Mouse (Mus musculus) testis, adult 2 months (tissue): Measurements from ENCODE around the gene Sec24c.

Experiments used
- CTCF ChIP-seq: fragments of 200-500 bp; IDR thresholded peaks from 2 replicates; pipeline ENCODE4 v1.5.1; 2012; ENCODE audit warnings: low read depth, mild to moderate bottlenecking, inconsistent platforms, low read length, moderate library complexity; ENCODE audit not compliant: control insufficient read depth, insufficient read depth, insufficient replicate concordance
- POLR2A ChIP-seq: fragments of 200-500 bp; IDR thresholded peaks from 2 replicates; pipeline ENCODE4 v1.6.1; 2012; ENCODE audit warnings: low read depth, mild to moderate bottlenecking, inconsistent platforms, low read length, moderate library complexity; ENCODE audit not compliant: control insufficient read depth

GRCm38 (mm10) chr14:20723006-20723405 lies 48.9 kb downstream of the Sec24c start:
- no peak for TF ChIP-seq POLR2A
- no peak for TF ChIP-seq CTCF
